Mouse (Mus musculus) ES-CJ7 (cell line): ENCODE measurements at regions not wholly inside any gene's neighbourhood (a gene's known extent, or its start where the extent isn't known, plus 50 kb on each side); places are given as distances from the start of the nearest gene placed in this dataset.

Experiments used
- DNase-seq: peaks from one replicate; pipeline ENCODE4 v3.0.0; 2011; ENCODE audit warnings: low read depth, low spot score

- DNase-seq = no peak
These were observed 517.2 kb upstream of the Epha5 start for GRCm38 (mm10) chr5:84934369-84934768.

GRCm38 (mm10) chr5:84917631-84918292, 500.6 kb upstream of the Epha5 start:
- no peak for DNase-seq

- peak; percentile 35 for DNase-seq
These were observed 484.5 kb upstream of the Epha5 start for GRCm38 (mm10) chr5:84901669-84902068.

GRCm38 (mm10) chr5:84897535-84897934, 480.4 kb upstream of the Epha5 start:
- DNase-seq = no peak

- DNase-seq = no peak
These were observed 436.4 kb upstream of the Epha5 start for GRCm38 (mm10) chr5:84853622-84854021.

GRCm38 (mm10) chr5:84849175-84849574, 432.0 kb upstream of the Epha5 start:
- DNase-seq = no peak

GRCm38 (mm10) chr5:84848765-84849164, 431.6 kb upstream of the Epha5 start:
- no peak for DNase-seq

- DNase-seq = no peak
These were observed 394.3 kb upstream of the Epha5 start for GRCm38 (mm10) chr5:84811460-84811859.

- DNase-seq = no peak
These were observed 393.7 kb upstream of the Epha5 start for GRCm38 (mm10) chr5:84810844-84811243.

GRCm38 (mm10) chr5:84762618-84763017, 345.4 kb upstream of the Epha5 start:
- DNase-seq = no peak

- DNase-seq = no peak
These were observed 334.9 kb upstream of the Epha5 start for GRCm38 (mm10) chr5:84752053-84752452.

GRCm38 (mm10) chr5:84705436-84705835, 288.3 kb upstream of the Epha5 start:
- no peak for DNase-seq

- no peak for DNase-seq
These were observed 273.4 kb upstream of the Epha5 start for GRCm38 (mm10) chr5:84690334-84691258.

GRCm38 (mm10) chr5:84687534-84687933, 270.4 kb upstream of the Epha5 start:
- no peak for DNase-seq

- no peak for DNase-seq
These were observed 238.0 kb upstream of the Epha5 start for GRCm38 (mm10) chr5:84655171-84655570.

GRCm38 (mm10) chr5:84635502-84635901, 218.3 kb upstream of the Epha5 start:
- DNase-seq = no peak

GRCm38 (mm10) chr5:84632851-84633250, 215.7 kb upstream of the Epha5 start:
- DNase-seq = no peak

GRCm38 (mm10) chr5:84618194-84618593, 201.0 kb upstream of the Epha5 start:
- DNase-seq = no peak

GRCm38 (mm10) chr5:84608683-84609082, 191.5 kb upstream of the Epha5 start:
- no peak for DNase-seq

- no peak for DNase-seq
These were observed 148.2 kb upstream of the Epha5 start for GRCm38 (mm10) chr5:84565311-84565946.

- DNase-seq = no peak
These were observed 102.7 kb upstream of the Epha5 start for GRCm38 (mm10) chr5:84519836-84520235.

GRCm38 (mm10) chr5:84510144-84510543, 93.0 kb upstream of the Epha5 start:
- DNase-seq = no peak
